Mouse (Mus musculus) cerebellum, postnatal 25 days (tissue): ENCODE measurements around the gene Piezo1.

ENCODE experiments used
- DNase-seq, 2 experiments: peaks; one replicate each; pipeline ENCODE4 v3.0.0; 2021; ENCODE audit warnings: mixed read lengths in 2 of 2

Gene Piezo1

DNA sequence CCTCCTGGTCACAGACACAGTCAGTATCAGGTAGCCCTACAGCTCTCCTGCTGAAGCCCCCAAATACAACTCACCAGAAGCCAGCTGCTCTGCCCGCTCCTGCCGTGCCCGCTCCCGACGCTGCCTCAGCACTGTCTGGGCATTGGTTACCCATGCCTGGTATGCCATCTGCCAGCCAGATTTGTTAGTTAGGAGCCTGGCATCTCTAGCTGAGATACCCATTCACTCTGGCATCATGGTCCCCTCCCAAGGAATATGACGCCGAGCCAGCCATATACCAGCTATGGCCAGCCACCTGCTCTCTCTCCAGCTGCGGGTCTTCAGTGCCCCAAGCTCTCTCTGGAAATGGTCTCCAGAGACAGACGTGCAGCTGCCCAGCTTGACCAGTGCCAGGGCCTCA, 62.7 kb downstream of the Piezo1 start:
- peak in 1 of 2 experiments; percentile 31 for DNase-seq

DNA sequence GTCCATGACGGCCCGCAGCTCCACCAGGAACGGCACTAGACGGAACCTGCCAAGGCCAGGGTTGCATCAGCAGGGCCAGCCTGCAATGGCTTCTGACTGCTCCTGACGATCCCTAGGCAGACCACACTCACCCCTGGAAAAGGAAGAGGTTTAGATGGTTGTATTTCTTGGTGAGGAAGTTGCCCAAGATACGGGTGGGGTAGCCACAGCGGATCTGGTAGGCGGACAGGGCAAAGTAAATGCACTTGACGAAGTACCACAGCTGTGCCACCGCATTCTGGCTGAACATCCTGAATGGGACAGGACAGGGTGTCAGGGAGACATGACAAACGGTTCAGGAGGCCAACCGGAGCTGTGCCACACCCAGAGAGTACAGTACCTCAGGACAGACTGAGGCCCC, 66.3 kb downstream of the Piezo1 start:
- no peak for DNase-seq

DNA sequence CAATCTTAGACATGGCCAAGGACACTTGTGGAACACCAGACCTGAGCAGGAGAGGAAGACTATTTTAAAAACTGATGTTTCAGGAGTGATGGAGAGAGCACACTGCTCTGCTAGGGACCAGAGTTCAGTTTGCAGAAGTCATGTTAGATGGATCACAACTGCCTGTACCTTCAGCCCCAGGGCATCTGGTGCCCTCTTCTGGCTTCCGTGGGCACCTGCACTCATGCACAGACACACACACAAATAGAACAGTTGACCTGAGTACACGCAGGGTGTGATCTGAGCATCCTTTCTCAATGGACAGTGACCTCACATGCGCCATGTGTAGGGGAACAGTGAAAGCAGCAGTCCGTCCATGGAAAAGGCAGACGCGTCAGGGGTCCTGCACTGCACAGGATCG, 67.3 kb downstream of the Piezo1 start:
- DNase-seq, result no peak

DNA sequence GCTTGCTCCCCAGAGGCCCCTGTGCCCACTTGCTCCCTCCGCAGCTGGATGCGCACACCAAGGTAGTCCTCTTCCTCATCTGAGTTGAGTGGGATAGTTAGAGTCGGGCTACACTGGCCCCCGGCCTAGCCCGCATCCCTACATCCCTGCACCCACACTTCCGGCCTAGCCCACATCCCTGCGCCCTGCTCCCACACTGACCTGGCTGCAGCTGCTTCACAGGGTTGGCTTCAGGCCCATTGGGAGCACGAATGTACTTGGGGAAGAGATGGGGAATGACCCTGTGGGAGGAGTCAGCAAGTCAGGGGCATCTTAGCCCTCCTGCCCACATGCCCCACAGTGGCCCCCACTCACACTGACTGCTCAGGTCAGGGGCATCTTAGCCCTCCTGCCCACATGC, 68.7 kb downstream of the Piezo1 start:
- DNase-seq, result no peak

DNA sequence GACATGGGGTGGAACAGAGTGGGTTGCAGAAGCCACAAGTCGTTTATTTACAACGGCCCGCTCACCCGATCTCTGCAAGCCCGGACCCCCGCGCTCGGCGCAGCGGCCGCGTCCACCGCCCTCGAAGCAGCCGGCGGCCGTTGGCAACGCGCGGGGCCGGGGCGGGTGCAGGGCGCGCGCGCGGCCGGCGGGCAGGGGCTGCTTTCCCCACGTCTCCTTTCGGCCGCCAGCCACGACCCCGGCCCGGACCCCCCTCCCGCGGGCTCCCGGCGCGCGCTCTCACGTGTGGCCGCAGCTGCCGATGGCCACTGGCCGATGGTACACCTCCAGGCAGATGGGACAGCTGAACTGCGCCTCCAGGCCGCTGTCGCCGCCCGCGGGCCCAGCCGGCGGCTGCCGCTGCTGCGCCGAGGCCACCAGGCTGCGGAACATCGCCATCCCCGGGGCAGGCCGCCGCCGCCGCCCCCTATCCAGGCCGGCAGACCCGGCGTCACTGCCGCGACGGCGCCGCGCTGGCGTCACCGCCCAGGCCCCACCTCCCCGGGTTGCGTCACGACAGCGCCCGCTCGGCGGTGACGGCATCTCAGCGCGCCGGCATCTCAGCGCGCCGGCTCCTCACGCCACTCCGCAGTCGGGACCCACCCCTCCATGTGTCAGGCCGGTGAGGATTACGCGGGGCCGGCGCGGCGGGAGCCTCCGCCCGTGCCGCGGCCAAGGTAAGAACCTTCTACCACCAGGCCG, 75.4 kb downstream of the Piezo1 start, which contains the start of the genes Rnf166 and Ctu2:
TSS of gene Rnf166 (minus strand) at position 485 of the 741 bp plus-strand sequence.
TSS of gene Ctu2 (plus strand) at position 564 of the 741 bp plus-strand sequence.
- peak; percentile 96 to 97 for DNase-seq

DNA sequence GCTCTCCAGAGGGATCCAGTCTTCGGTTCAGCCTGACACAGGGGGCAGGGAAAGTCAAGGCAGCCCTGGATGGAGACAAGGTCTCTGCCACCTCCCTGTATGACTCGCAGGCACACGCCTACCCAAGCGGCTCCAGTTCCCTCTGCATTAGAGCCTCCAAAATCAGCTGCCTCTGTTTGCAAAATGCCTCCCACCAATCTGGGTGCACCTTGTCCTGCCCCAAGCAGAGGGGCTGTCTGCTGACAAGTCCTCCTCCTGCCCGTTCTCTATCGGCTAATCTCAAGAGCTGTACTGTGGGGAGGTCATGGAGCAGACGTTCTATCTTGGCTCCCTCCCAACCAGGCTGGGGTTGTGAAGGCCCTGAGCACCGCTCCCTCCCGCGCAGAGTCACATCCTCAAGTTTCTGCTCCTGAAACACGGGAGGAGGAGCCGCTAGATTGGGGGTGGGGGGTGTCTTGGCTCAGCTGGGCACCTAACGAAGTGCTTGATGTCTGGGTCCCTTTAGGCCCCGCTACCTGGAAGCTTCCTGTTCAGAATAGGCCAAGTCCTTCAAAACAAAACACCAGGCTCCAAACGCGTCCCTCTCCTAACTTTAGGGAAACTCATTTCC, 76.1 kb downstream of the Piezo1 start:
- peak; percentile 42 to 62 for DNase-seq

DNA sequence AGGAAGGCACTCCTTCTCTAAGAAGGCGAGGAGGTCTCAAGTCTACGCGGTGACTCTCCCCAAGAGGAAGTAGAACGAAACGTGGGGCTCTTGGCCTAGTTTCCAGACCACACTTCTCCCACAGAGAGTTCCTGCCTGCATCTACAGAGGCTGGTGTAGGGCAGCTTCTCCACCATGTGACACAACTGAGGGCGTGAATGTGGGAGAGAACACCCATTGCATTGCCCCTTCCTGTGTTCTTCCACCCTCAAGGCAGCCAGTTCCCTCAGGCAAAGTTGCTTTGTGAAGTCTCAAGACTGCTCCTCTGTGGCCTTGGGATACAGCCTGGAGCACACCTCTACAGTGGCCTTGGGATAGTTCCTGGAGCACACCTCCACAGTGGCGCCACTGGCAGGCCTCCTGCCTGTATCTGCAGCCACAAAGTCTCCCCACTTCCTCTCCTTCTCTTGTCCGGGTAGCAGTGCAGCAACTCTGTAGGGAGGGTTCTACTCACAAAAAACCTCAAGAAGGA, 77.2 kb downstream of the Piezo1 start:
- DNase-seq, result no peak

DNA sequence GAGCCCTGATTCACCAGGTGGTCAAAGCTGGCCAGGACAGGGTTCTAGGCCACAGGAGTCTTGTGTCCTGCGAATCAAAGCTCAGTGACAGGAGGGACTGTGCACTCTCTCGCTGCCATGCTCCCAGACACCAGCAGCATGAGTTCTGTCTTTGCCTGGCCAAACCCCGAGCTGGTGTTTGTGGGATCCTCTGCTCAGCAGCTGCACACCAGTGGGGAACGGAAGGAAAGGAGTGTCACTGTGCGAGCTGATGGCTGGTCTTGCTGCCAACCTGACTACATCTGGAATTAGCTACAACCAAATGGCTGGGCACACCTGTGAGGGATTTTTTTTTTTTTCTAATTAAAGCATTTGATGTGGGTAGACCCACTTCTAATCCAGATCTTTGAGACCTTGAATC, 80.4 kb downstream of the Piezo1 start:
- DNase-seq, result no peak

DNA sequence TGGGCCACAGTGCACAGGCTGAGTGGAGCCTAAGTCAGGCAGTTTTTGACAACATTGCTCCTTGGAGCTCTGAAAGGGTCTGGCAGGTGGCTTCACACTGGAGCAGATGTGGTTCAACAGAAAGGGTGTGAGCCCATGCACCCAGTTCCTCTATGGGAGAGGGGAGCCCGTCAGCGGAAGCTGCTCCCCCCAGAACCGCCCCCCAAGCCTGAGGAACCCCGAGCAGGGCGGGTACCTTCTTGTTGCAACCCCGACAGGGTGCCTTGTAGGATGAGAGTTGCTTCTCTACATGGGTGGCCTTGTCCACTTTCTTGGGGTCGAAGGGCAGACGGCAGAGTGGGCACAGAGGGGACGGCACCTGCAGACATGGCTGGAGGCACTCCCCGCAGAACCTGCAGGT, 81.2 kb downstream of the Piezo1 start:
- no peak for DNase-seq

DNA sequence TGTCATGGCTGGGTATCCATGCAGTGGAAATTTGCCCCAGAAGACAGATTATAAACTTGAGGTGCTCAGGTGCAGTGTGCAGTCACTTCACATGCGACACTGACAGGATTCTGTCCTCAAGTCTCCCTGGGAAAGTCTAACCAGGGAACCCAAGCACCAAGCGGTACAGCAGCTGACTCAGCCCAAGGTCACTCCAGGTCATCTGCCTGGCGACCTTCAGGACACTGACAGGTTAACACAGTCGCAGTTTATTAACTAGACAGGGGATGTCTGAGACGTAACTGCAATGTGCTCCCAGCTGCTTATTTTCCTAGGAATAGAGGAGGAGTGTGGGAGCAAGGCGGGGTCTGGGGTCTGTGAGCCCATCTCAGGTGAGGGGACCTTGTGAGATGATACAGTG, 81.7 kb downstream of the Piezo1 start:
- DNase-seq, result no peak

DNA sequence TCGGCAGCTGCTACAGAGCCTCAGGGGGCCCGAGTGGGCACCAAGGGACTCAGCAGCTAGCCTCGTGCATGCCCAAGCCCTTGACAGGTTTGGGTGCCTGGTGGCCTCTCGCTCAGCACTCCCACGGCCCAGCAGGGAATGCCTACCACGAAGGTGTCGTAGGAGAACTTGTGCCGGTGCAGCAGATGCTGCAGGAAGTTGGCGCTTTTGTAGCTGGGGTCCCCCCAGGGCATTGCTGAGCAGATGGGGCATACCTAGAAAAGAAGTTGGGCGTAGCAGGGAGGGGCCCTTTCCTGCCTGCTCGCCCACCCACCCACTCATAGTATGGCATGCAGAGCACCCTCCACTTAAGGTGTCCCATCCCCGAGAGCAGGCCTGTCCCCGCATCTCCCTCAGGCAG, 83.3 kb downstream of the Piezo1 start:
- DNase-seq, result no peak

DNA sequence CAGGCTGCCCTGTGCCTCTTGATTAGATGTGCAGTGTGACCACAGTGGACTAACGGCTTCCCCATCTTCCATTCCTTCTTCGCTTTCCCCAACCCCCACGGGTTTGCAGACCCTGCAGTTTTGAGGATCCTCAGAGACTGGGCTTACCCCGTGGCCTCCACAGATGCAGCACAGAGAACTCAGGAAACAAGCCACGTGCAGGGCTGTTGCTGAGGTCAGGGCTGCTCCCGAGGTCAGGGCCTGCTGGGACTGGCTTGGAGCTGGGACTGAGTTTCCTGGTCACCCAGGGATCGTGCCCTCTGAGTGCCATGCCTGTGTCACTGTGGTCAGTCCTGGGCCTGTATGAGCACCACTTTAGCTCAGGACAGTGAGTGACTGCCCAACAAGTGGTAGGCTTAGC, 86.1 kb downstream of the Piezo1 start:
- DNase-seq, result no peak

DNA sequence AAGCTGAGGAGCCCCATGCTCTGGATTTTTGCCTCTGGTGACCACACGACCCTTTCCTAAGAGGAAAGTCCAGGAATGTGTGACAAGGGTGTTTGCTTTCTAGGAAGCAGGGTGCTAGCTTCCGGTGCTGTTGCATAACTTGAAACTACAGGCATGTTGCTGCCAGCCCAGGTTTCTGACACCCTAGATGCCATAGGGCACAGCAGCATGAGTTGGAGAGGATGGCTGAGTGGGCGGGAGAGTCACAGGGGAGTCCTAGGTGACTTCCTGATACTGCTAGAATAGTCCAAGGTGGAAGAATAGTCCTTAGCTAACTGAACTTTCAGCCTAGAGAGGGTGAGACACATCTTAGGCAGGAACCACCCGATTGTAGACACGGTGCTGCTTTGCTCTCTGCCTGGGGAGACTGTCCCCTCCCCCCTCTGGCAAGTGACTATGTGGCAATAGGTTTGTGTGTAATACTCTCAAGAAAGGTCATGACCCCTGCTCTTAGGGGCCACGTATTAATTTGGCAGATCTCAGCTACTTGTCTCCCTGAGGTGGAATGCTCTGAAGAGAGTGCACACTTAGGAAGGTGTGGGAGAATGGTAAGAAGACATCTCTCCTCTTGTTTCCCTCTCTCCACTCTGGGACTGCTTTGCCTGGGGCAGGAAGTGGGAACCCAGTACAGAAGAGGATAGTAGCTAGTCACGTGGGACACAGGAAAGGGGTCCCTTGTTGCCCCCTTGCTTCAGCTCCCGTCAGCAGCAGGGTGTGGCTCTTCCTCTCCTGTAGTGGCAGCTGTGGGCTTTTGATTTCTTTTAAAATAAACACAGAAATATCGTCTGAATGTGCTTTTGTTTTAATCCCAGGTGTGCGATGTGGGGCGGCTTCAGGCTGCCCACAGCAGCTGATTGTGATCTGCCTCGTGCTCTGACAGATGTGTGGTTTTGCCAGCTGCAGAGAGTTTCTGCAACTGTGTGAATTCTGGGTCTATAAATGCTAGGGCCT, 87.2 kb downstream of the Piezo1 start:
- DNase-seq, result no peak

DNA sequence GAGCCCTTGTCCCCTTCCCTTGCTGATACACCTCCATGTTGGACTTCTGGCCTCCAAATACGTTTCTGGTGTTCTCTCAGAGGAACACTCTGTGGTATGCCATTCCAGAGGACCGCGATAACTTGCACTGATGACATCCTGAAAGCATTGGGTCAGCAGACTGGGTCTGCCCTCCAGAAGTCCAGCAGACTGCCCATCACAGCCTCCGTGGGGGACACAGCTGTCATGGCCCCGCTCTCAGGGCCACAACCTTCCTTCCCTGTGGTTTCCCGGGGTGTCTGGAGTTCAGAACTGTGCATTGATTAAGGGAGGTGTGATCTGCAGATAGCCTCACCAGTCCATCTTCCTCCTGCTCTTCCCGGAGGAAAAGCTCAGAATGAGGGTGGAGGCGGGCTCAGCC, 88.6 kb downstream of the Piezo1 start:
- DNase-seq, result no peak

DNA sequence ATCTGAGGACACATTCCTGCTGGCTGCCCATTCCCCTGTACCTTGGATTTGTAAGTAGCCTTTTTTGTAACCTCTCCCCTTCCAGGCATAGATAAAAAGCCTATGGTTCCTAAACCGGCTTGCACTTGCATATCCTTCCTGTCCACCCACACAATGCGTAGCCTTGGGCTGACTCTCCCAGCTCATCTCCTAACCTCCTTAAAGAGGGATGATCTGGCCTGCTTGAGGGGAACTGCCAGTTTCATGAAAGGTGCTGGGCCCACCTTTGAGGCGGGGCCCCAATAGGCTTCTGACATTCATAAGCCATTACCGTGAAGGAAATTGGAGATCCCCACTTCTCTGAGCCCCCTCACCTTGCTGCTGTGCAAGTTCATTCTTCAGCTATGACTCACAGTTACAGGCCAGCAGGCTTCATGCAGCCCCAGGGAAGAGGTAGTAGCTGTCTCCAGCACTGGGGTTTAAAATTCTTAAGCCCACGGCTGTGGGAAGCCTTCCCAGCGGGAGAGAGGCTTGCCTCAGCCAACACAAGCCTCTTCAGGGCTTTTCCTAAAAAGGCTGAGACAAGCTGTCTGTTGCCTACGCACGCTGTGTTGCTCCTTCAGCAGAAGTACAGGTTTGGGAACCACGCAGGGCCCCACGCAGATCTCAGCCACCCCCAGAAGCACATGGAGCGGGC, 89.5 kb downstream of the Piezo1 start:
- DNase-seq, result no peak

DNA sequence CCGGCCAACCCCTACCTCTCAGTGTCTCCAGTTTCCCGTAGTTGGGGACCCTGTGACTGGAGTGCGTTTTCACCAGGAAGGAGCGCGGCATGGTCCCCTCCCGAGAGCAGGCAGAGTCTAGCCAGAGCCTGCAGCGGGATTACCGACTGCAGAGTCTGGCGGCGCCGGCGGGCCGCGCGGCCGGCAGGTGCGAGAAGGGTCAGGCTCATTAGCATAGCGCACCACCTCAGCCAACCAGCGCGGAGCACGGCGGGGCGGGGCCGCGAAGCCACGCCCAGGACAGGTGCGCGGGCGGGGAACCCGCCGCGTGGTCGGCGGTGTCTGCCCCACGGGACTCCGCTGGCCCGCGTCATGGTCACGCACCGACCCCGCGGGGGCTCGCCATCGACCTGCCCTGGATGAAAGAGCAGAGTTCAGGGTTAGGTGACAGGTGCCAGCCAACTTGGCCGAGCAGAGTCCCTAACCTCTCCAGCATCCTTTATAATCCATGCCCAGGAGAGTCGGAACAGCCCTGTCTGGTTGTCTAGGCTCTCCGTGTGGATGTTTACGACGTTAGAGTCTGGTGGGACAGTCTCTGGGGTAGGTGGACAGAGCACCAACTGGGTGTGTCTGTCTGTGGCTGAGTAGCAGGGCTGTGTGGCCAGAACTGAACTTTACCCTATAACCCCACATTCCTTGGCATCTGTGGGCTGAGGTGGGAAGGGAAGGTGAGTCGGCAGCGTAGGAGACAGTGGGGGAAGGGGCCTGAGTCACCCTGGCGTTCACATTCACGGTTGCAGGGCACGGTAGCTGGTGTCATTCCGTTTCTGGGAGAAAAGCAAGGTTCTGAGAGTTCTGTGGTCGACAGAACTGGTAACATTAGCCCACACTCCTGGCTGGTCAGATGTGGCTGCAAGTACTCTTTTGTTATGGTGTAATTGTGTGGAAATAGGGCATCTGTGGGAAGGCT, 90.3 kb downstream of the Piezo1 start, which contains the start of gene Snai3:
TSS of gene Snai3 (minus strand) at position 210 of the 949 bp plus-strand sequence.
- DNase-seq, result peak; percentile 79 to 84

DNA sequence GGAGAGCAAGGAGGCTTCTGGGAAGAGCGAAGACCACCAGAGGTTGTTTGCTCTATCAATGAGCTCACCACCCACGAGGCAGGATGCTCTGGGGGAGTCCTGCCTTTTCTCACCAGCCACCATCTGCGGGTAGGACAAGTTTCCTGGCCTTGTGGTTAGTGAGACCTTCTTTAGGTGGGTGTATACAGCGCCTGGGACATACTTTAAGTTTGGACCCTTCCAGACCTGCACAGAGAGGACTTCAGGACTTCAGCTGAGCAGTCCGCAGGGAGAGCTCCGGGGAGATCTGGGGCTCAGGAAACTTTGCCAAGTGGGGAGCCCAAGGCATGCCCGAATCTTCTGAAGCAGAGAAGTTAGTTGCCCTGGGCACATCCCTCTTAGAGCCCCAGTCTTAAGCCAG, 91.1 kb downstream of the Piezo1 start:
- DNase-seq, result no peak

DNA sequence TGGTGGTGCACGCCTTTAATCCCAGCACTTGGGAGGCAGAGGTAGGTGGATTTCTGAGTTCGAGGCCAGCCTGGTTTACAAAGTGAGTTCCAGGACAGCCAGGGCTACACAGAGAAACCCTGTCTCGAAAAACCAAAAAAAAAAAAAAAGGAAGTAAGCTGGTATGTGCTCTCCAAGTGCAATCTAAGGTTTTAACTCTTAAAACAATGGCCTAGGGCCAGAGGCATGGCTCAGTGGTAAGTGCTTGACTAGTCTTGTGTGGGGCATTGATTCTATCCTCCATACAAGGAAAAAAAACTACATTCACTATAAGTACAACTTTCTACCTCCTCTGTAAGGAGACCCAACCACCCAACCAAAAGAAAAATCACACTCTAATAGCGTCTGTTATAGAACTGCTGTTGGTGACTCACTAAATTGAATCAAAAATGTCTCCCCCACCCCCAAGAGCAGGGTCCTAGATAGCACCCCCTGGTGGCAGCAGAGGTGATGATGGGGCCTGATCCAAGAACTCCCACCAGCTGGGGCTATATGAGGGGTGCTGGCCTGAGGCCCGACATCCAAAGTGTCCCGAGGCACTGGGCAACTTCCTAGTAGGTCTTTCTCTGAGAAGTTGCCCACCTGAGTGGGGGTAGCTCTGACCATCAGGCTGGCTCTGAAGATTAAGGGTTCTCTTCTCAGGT, 91.8 kb downstream of the Piezo1 start:
- DNase-seq, result no peak

DNA sequence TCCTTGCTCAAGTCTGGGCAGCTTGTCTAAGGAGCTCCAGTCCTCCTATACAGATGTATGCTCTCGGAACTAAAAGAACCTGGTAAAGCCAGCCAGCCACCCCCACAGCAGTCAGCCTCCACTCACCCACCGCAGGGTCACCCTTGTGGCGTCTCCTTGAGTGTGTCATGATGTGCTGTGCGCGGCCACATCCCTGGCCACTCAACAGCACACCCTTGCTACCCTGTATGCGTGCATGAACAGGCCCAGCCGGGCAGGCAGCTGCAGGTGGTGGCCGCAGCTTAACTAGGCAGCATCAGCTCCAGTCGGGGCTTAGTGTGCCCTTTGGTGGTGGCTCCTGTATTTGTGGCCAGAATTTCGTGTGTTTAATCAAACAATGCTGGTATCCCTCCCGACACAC, 94.0 kb downstream of the Piezo1 start:
- DNase-seq, result no peak

DNA sequence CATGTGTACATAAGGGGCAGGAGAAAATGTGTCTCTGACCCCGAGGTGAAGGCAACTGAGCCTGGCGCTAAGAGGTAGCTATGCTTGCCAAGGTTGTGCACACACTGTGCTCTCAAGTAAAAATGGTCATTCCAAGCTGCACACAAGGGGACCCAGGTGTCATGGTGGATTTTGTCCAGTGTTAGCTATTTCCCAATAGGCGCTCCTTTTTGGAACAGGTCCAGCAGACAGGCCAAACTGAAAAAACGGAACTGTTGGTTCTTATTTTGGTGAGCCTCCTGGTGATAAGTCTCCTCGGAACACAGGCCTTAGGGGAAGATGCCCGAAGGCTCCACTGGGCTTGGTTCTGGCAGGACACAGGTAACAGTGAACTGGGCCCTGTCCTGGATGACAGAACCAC, 96.7 kb downstream of the Piezo1 start:
- no peak for DNase-seq

DNA sequence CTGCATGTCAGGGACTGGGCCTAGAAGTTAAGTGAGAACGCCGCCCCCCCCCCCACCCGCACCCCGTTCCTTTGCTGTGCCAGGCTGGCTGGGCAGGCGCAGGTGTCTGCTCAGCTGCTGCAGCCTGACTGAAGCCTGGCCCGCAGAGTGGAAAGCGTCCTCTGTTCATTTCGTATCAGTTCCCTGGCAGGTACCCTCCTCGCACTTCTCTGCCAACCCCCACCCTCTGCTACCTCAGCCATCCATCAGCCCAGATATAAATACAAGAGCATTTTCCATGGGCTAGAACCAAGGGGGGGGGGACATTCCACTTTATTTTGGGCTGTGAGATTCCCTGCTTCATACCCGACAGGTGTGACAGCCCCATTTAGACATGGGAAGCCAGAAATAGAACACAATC, 99.0 kb downstream of the Piezo1 start:
- DNase-seq, result no peak
